ENCODE assay signal across 8 mouse cellular contexts in the genomic region with DNA sequence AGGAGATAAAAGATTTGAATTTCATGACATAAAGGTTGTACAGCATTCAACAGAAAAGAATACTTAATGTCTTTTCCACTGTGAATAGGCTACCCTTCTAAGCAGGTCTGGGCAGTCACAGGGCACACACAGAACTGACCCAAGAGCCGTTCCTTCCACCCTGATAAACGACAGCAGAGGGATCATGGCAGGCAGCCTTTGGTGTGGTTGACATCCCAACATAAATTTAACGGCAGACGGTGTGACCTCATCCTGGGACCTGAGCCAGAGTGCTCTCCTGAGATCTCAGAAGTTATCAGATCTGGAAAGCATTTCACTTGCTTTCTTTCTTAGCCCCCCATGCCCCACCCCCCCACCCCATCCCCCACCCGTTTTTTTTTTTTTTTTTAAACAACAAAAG.
DNase-seq lines count a peak whose midpoint lies in the region; ATAC-seq lines count a peak whose summit lies in the region.

No protein-coding gene starts in this region.

- H3K9ac ChIP-seq in neural tube, embryonic 15.5 days (replicated peaks) = no peak overlapping the region
- H3K9ac ChIP-seq in embryonic facial prominence, embryonic 11.5 days (replicated peaks; ENCODE audit: low read length) = no peak overlapping the region
- no peak overlapping the region for H3K9ac ChIP-seq in kidney, embryonic 14.5 days (ENCODE audit: low read depth, low read length)
- H3K9ac ChIP-seq in neural tube, embryonic 11.5 days (ENCODE audit: low read length) = no peak overlapping the region

- WGBS in neural tube, embryonic 15.5 days = 5% methylated on average over 5 of the region's 5 CpGs
- WGBS in embryonic facial prominence, embryonic 11.5 days = 12% methylated on average over 5 of the region's 5 CpGs
- WGBS in kidney, embryonic 14.5 days = 6% methylated on average over 5 of the region's 5 CpGs
- WGBS in neural tube, embryonic 11.5 days = 0% methylated on average over 5 of the region's 5 CpGs

- no peak overlapping the region for H3K4me3 ChIP-seq in neural tube, embryonic 15.5 days (replicated peaks)
- H3K4me3 ChIP-seq in embryonic facial prominence, embryonic 11.5 days (ENCODE audit: low read depth, low read length) = no peak overlapping the region
- no peak overlapping the region for H3K4me3 ChIP-seq in kidney, embryonic 14.5 days (ENCODE audit: low read length)
- no peak overlapping the region for H3K4me3 ChIP-seq in neural tube, embryonic 11.5 days (ENCODE audit: low read depth, low read length)

- no peak overlapping the region for H3K27ac ChIP-seq in neural tube, embryonic 15.5 days (replicated peaks)
- H3K27ac ChIP-seq in embryonic facial prominence, embryonic 11.5 days (replicated peaks; ENCODE audit: low read depth, low read length) = no peak overlapping the region
- H3K27ac ChIP-seq in kidney, embryonic 14.5 days (ENCODE audit: low read depth, low read length) = peak overlapping the region; percentile 25
- peak overlapping the region; percentile 35; the same call in 1 of the 2 replicates for H3K27ac ChIP-seq in neural tube, embryonic 11.5 days (ENCODE audit: low read depth, low read length)

- H3K4me2 ChIP-seq in neural tube, embryonic 15.5 days = no peak overlapping the region
- no peak overlapping the region for H3K4me2 ChIP-seq in embryonic facial prominence, embryonic 11.5 days (ENCODE audit: low read depth, low read length)
- H3K4me2 ChIP-seq in kidney, embryonic 14.5 days (replicated peaks; ENCODE audit: low read depth, low read length) = no peak overlapping the region
- no peak overlapping the region for H3K4me2 ChIP-seq in neural tube, embryonic 11.5 days (ENCODE audit: low read depth)

- no peak for ATAC-seq in neural tube, embryonic 15.5 days (ENCODE audit: low FRiP score)
- ATAC-seq in embryonic facial prominence, embryonic 11.5 days (replicated peaks; ENCODE audit: insufficient number of reproducible peaks, low FRiP score, low TSS enrichment, low read depth) = no peak
- peak; percentile 55; the same call in 1 of the 2 replicates for ATAC-seq in kidney, embryonic 14.5 days (ENCODE audit: low FRiP score, low TSS enrichment)
- ATAC-seq in neural tube, embryonic 11.5 days (ENCODE audit: insufficient read depth, low FRiP score, low TSS enrichment) = peak; percentile 62

- no peaks in the 10 kb centered on the region for H3K27me3 ChIP-seq in neural tube, embryonic 15.5 days (replicated peaks)
- no peaks in the 10 kb centered on the region for H3K27me3 ChIP-seq in embryonic facial prominence, embryonic 11.5 days (ENCODE audit: control insufficient read depth, insufficient read depth, low read length)
- H3K27me3 ChIP-seq in kidney, embryonic 14.5 days (ENCODE audit: control insufficient read depth, insufficient read depth, low read length) = no peaks in the 10 kb centered on the region
- H3K27me3 ChIP-seq in neural tube, embryonic 11.5 days (ENCODE audit: control insufficient read depth, insufficient read depth, low read length) = no peaks in the 10 kb centered on the region

- peaks cover 25% of the 10 kb centered on the region for H3K4me1 ChIP-seq in neural tube, embryonic 15.5 days
- peaks cover 3% of the 10 kb centered on the region; the same call in 1 of the 2 replicates for H3K4me1 ChIP-seq in embryonic facial prominence, embryonic 11.5 days (ENCODE audit: control insufficient read depth, insufficient read depth, low read length)
- peaks cover 34% of the 10 kb centered on the region for H3K4me1 ChIP-seq in kidney, embryonic 14.5 days (ENCODE audit: control insufficient read depth, insufficient read depth, low read length)
- H3K4me1 ChIP-seq in neural tube, embryonic 11.5 days (ENCODE audit: control insufficient read depth, insufficient read depth, low read length) = peaks cover 49% of the 10 kb centered on the region

- DNase-seq in neural tube, embryonic 10.5 days (ENCODE audit: extremely low spot score, low spot score) = peak; percentile 50
- peak; percentile 36 for DNase-seq in embryonic facial prominence, embryonic 11.5 days (ENCODE audit: low spot score)
- DNase-seq in neural tube, embryonic 11.5 days (ENCODE audit: low spot score) = peak; percentile 65
- DNase-seq in right cerebral cortex, postnatal 14 days = no peak
- DNase-seq in left cerebral cortex, adult 18-20 months (ENCODE audit: low spot score in 2 of 2) = no peak
- DNase-seq in ovary, postnatal 36 days (ENCODE audit: low spot score) = no peak

- H3K36me3 ChIP-seq in neural tube, embryonic 15.5 days = no peaks in the 10 kb centered on the region
- no peaks in the 10 kb centered on the region for H3K36me3 ChIP-seq in embryonic facial prominence, embryonic 11.5 days (replicated peaks; ENCODE audit: control insufficient read depth, insufficient read depth, low read depth, low read length)
- H3K36me3 ChIP-seq in kidney, embryonic 14.5 days (ENCODE audit: control insufficient read depth, insufficient read depth, low read length) = no peaks in the 10 kb centered on the region
- H3K36me3 ChIP-seq in neural tube, embryonic 11.5 days (ENCODE audit: control insufficient read depth, insufficient read depth, low read length) = no peaks in the 10 kb centered on the region

- H3K9me3 ChIP-seq in neural tube, embryonic 15.5 days (replicated peaks) = no peaks in the 10 kb centered on the region
- no peaks in the 10 kb centered on the region for H3K9me3 ChIP-seq in embryonic facial prominence, embryonic 11.5 days (replicated peaks; ENCODE audit: control insufficient read depth, low read length)
- no peaks in the 10 kb centered on the region for H3K9me3 ChIP-seq in kidney, embryonic 14.5 days (ENCODE audit: control insufficient read depth, low read length)
- no peaks in the 10 kb centered on the region for H3K9me3 ChIP-seq in neural tube, embryonic 11.5 days (ENCODE audit: control insufficient read depth, low read length)

Comparison
In these comparisons a context has a peak if more than half of its experiments do, and no peak if none do; other contexts are left out.
1. ATAC-seq: peak in kidney, embryonic 14.5 days (single experiment) and neural tube, embryonic 11.5 days (single experiment); none in neural tube, embryonic 15.5 days (single experiment) and embryonic facial prominence, embryonic 11.5 days (single experiment).
2. H3K27ac ChIP-seq: peak in kidney, embryonic 14.5 days (single experiment) and neural tube, embryonic 11.5 days (single experiment); none in neural tube, embryonic 15.5 days (single experiment) and embryonic facial prominence, embryonic 11.5 days (single experiment).
3. DNase-seq: peak in neural tube, embryonic 10.5 days (single experiment), embryonic facial prominence, embryonic 11.5 days (single experiment) and neural tube, embryonic 11.5 days (single experiment); none in right cerebral cortex, postnatal 14 days (single experiment), left cerebral cortex, adult 18-20 months (0 of 2) and ovary, postnatal 36 days (single experiment).